Mouse (Mus musculus): Measurements from ENCODE around the gene Ccpg1os.

The Ccpg1os gene

GRCm38 (mm10) chr9:72985250-72986220 lies at the start of gene Ccpg1os, which contains the start of gene Ccpg1:
Gene Ccpg1os, minus strand, starts transcription at chr9:72985382.
Gene Ccpg1, plus strand, starts transcription at chr9:72985429.
- DNase-seq (ENCODE audit: low read depth, low spot score), result peak; percentile 98

- peak; percentile 21 for DNase-seq (ENCODE audit: low read depth, low spot score)
Measured at GRCm38 (mm10) chr9:73033406-73033805, 48.2 kb upstream of the Ccpg1os start.

GRCm38 (mm10) chr9:73031421-73031820 lies 46.2 kb upstream of the Ccpg1os start:
- no peak for DNase-seq (ENCODE audit: low read depth, low spot score)

GRCm38 (mm10) chr9:73030443-73030842 lies 45.3 kb upstream of the Ccpg1os start:
- no peak for DNase-seq (ENCODE audit: low read depth, low spot score)

GRCm38 (mm10) chr9:73025818-73026636 lies 40.8 kb upstream of the Ccpg1os start:
- peak; percentile 93 for DNase-seq (ENCODE audit: low read depth, low spot score)

- DNase-seq (ENCODE audit: low read depth, low spot score), result no peak
Measured at GRCm38 (mm10) chr9:73020566-73021097, 35.5 kb upstream of the Ccpg1os start.

GRCm38 (mm10) chr9:73019841-73020240 lies 34.7 kb upstream of the Ccpg1os start:
- no peak for DNase-seq (ENCODE audit: low read depth, low spot score)

- DNase-seq (ENCODE audit: low read depth, low spot score), result no peak
Measured at GRCm38 (mm10) chr9:73014724-73015123, 29.5 kb upstream of the Ccpg1os start.

- no peak for DNase-seq (ENCODE audit: low read depth, low spot score)
Measured at GRCm38 (mm10) chr9:73012629-73013028, 27.4 kb upstream of the Ccpg1os start.

- no peak for DNase-seq (ENCODE audit: low read depth, low spot score)
Measured at GRCm38 (mm10) chr9:73008384-73008783, 23.2 kb upstream of the Ccpg1os start.

GRCm38 (mm10) chr9:73006175-73006574 lies 21.0 kb upstream of the Ccpg1os start:
- DNase-seq (ENCODE audit: low read depth, low spot score), result no peak

GRCm38 (mm10) chr9:73005106-73005505 lies 19.9 kb upstream of the Ccpg1os start:
- no peak for DNase-seq (ENCODE audit: low read depth, low spot score)

GRCm38 (mm10) chr9:73004076-73004475 lies 18.9 kb upstream of the Ccpg1os start:
- DNase-seq (ENCODE audit: low read depth, low spot score), result no peak

GRCm38 (mm10) chr9:73002177-73002576 lies 17.0 kb upstream of the Ccpg1os start:
- DNase-seq (ENCODE audit: low read depth, low spot score), result no peak

GRCm38 (mm10) chr9:73001314-73002011 lies 16.3 kb upstream of the Ccpg1os start:
- DNase-seq (ENCODE audit: low read depth, low spot score), result no peak

GRCm38 (mm10) chr9:73000487-73000886 lies 15.3 kb upstream of the Ccpg1os start:
- no peak for DNase-seq (ENCODE audit: low read depth, low spot score)

GRCm38 (mm10) chr9:72996806-72997205 lies 11.6 kb upstream of the Ccpg1os start:
- DNase-seq (ENCODE audit: low read depth, low spot score), result no peak

- DNase-seq (ENCODE audit: low read depth, low spot score), result no peak
Measured at GRCm38 (mm10) chr9:72996167-72996566, 11.0 kb upstream of the Ccpg1os start.

GRCm38 (mm10) chr9:72992576-72992975 lies 7.4 kb upstream of the Ccpg1os start:
- DNase-seq (ENCODE audit: low read depth, low spot score), result no peak

GRCm38 (mm10) chr9:72991420-72991819 lies 6.2 kb upstream of the Ccpg1os start:
- no peak for DNase-seq (ENCODE audit: low read depth, low spot score)

- DNase-seq (ENCODE audit: low read depth, low spot score), result no peak
Measured at GRCm38 (mm10) chr9:72988706-72989105, 3.5 kb upstream of the Ccpg1os start.
